Mouse (Mus musculus) ES-Bruce4 (cell line): ENCODE data around the gene Fam43a. TPM values are rescaled to one million over a fixed set of nuclear protein-coding genes. Genes with fewer than 3 reads are reported as not detected.
A peak's percentile ranks its signal among the peaks of the same experiment; 100 is the strongest.

ENCODE experiments used
- H3K27ac ChIP-seq: 2 replicates; pipeline ENCODE4 v1.5.1; 2012; ENCODE audit warnings: low read length, inconsistent platforms; ENCODE audit not compliant: insufficient read depth
- H3K27me3 ChIP-seq: 2 replicates; pipeline ENCODE4 v1.6.1; 2012; ENCODE audit warnings: mild to moderate bottlenecking, low read length, inconsistent platforms; ENCODE audit not compliant: control insufficient read depth, poor library complexity, insufficient read depth, severe bottlenecking
- H3K36me3 ChIP-seq: 2 replicates; pipeline ENCODE4 v1.6.1; 2012; ENCODE audit warnings: inconsistent platforms, mild to moderate bottlenecking, low read length, moderate library complexity; ENCODE audit not compliant: control insufficient read depth, poor library complexity, insufficient read depth, severe bottlenecking
- H3K4me1 ChIP-seq: one replicate; pipeline ENCODE4 v1.8.1; 2011; ENCODE audit warnings: low read length; ENCODE audit not compliant: control insufficient read depth, insufficient read depth
- H3K4me3 ChIP-seq: 2 replicates; pipeline ENCODE4 v1.5.1; 2011; ENCODE audit warnings: low read depth, mild to moderate bottlenecking, low read length
- H3K9ac ChIP-seq: 2 replicates; pipeline ENCODE4 v1.6.1; 2012; ENCODE audit warnings: low read depth, mild to moderate bottlenecking, inconsistent platforms; ENCODE audit not compliant: poor library complexity, severe bottlenecking
- H3K9me3 ChIP-seq: replicated peaks from 2 replicates; pipeline ENCODE4 v1.6.1; 2012; ENCODE audit warnings: mild to moderate bottlenecking, low read length, inconsistent platforms; ENCODE audit not compliant: control insufficient read depth, poor library complexity, insufficient read depth, severe bottlenecking
- CTCF ChIP-seq: IDR thresholded peaks from one replicate; pipeline ENCODE4 v1.8.1; 2011; ENCODE audit warnings: low read depth, low read length
- EP300 ChIP-seq: IDR thresholded peaks from 2 replicates; pipeline ENCODE4 v1.6.1; 2011; ENCODE audit warnings: low read depth, low read length; ENCODE audit not compliant: insufficient read depth
- POLR2A ChIP-seq: IDR thresholded peaks from one replicate; pipeline ENCODE4 v1.8.1; 2011; ENCODE audit warnings: low read length; ENCODE audit not compliant: insufficient read depth
- polyA plus RNA-seq: library from polyadenylated mRNA; stranded (reverse); fragments of >200 nt; gene quantifications from 2 replicates; pipeline ENCODE4 v1.2.4, GENCODE M21; 2011; ENCODE audit warnings: low read depth; ENCODE audit not compliant: missing spikeins, insufficient read depth, insufficient read length

The Fam43a gene
- polyA plus RNA-seq, 1 experiment: 15.8 TPM

DNA sequence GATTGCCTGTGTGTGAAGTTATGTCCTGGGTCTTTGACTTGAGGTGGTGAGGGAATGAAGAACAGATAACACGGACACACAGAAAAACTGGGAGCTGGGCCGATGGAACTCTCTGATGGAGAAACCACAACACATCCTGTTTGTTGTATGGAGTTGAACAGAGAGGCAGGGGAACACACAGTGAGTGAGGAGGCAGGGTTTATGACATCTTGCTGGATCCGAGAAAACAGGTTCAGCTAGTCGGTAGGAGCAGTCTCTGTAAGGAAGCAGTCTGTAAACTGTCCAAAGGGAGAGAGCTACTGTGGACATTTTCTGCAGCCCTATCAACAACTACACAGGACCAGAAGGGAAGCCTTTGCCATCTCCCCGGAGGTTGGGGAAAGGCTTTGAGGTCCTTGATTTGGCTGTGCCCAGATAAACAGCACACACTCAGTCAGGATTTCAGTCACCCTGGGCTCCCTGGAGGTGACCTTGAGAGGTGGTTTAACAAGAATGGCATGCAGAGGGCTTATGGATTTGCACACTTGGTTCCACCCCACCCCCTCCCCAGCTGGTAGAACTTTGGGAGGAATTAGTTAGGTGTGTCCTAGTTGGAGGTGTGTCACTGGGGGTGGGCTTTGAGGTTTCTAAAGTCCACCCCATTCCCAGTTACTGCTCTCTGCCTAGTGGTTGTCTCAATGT, 40.1 kb upstream of the Fam43a start:
- no peak overlapping the region for H3K4me3 ChIP-seq
- no peaks in the 10 kb centered on the region for H3K4me1 ChIP-seq
- TF ChIP-seq CTCF: no peak
- no peak for TF ChIP-seq EP300
- TF ChIP-seq POLR2A: no peak
- peaks cover 25% of the 10 kb centered on the region for H3K9me3 ChIP-seq
- peaks cover 37% of the 10 kb centered on the region for H3K36me3 ChIP-seq
- peak overlapping the region; percentile 57 for H3K27ac ChIP-seq
- H3K27me3 ChIP-seq: no peaks in the 10 kb centered on the region
- no peak overlapping the region for H3K9ac ChIP-seq

GRCm38 (mm10) chr16:30560601-30561000, 38.9 kb upstream of the Fam43a start:
- TF ChIP-seq POLR2A (no peak), CTCF (no peak), EP300 (no peak)
- Histone ChIP-seq H3K9ac (no peak overlapping the region), H3K36me3 (peaks cover 44% of the 10 kb centered on the region), H3K27me3 (no peaks in the 10 kb centered on the region), H3K27ac (peak overlapping the region; percentile 59; the same call in 1 of the 2 replicates), H3K4me1 (no peaks in the 10 kb centered on the region), H3K9me3 (peaks cover 18% of the 10 kb centered on the region), H3K4me3 (no peak overlapping the region)

- Histone ChIP-seq H3K27ac (no peak overlapping the region), H3K36me3 (peaks cover 78% of the 10 kb centered on the region), H3K4me3 (no peak overlapping the region), H3K9ac (no peak overlapping the region), H3K4me1 (no peaks in the 10 kb centered on the region), H3K27me3 (no peaks in the 10 kb centered on the region), H3K9me3 (no peaks in the 10 kb centered on the region)
- TF ChIP-seq EP300 (no peak), POLR2A (no peak), CTCF (no peak)
These were observed 33.9 kb upstream of the Fam43a start for GRCm38 (mm10) chr16:30565631-30566030.

- Histone ChIP-seq H3K9ac (no peak overlapping the region), H3K4me1 (no peaks in the 10 kb centered on the region), H3K27ac (peak overlapping the region; percentile 70), H3K4me3 (no peak overlapping the region), H3K9me3 (no peaks in the 10 kb centered on the region), H3K36me3 (peaks cover 78% of the 10 kb centered on the region), H3K27me3 (no peaks in the 10 kb centered on the region)
- TF ChIP-seq POLR2A (no peak), CTCF (peak; percentile 15)
These were observed 29.4 kb upstream of the Fam43a start for GRCm38 (mm10) chr16:30570173-30570572.

DNA sequence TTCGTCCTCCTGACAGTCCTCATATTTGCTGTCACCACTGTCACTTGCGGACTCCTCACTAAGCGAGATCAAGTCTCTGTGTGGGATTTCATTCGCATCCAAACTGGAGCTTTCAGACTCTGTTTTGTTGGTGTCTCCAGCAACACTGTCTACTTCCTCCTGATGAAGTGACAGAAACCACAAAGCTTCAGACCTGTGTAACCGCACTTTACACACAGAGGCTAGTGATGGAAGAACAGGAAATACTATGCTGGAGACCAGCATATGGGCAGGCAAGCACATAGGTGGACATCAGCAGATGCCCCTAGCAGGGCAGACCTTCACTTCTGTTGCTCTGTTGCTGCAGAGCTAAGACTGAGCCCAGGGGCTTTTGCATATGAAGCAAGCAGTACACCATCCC, 28.1 kb upstream of the Fam43a start:
- H3K9me3 ChIP-seq: no peaks in the 10 kb centered on the region
- H3K27ac ChIP-seq: peak overlapping the region; percentile 80
- peaks cover 79% of the 10 kb centered on the region for H3K36me3 ChIP-seq
- TF ChIP-seq EP300: no peak
- TF ChIP-seq POLR2A: no peak
- TF ChIP-seq CTCF: no peak
- no peak overlapping the region for H3K4me3 ChIP-seq
- H3K9ac ChIP-seq: 0 out of 2 replicates have a peak overlapping the region, but pooled peaks have one; percentile 54
- no peaks in the 10 kb centered on the region for H3K4me1 ChIP-seq
- no peaks in the 10 kb centered on the region for H3K27me3 ChIP-seq

DNA sequence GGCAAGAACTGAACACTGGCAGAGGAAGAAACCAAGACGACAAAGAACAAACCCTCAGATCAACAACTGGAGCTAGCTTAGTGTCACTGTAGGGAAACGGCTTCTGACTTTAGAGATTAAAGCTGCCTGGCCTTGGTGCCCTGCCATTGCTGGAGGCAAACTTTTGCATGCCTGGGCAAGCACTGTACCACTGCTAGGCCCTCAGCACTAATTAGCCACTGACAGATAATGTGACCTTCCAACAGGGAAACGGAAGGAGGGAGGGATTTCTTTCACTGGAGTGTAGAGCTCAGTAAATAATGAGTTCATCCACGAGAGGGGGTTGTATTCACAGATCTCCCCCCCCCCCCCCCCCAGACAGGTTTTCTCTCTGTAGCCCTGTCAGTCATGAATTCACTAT, 27.3 kb upstream of the Fam43a start:
- TF ChIP-seq CTCF (no peak), POLR2A (no peak), EP300 (peak; percentile 84)
- Histone ChIP-seq H3K4me1 (no peaks in the 10 kb centered on the region), H3K9ac (peak overlapping the region; percentile 54; the same call in 1 of the 2 replicates), H3K9me3 (no peaks in the 10 kb centered on the region), H3K36me3 (peaks cover 82% of the 10 kb centered on the region), H3K4me3 (no peak overlapping the region), H3K27ac (peak overlapping the region; percentile 76), H3K27me3 (no peaks in the 10 kb centered on the region)
